Mouse (Mus musculus) CH12.LX (cell line): ENCODE data around the gene Cybrd1.

Experiments used
- BHLHE40 ChIP-seq: IDR thresholded peaks from 2 replicates; pipeline ENCODE4 v1.6.1; 2011; ENCODE audit warnings: mild to moderate bottlenecking, low read depth, low read length, improper control_type of control experiment
- CTCF ChIP-seq, 2 experiments: IDR thresholded peaks in 1 of 2; conservative IDR thresholded peaks in 1 of 2; 2 replicates each; pipeline ENCODE4 v1.5.1; 2011 to 2012; ENCODE audit warnings: low read depth in 2 of 2, low read length in 2 of 2, improper control_type of control experiment in 1 of 2, inconsistent platforms in 1 of 2, mild to moderate bottlenecking in 1 of 2, moderate library complexity in 1 of 2
- ELF1 ChIP-seq: IDR thresholded peaks from 2 replicates; pipeline ENCODE4 v1.6.1; 2014; ENCODE audit warnings: low read depth, mild to moderate bottlenecking, inconsistent platforms, low read length, improper control_type of control experiment
- EP300 ChIP-seq: IDR thresholded peaks from 2 replicates; pipeline ENCODE4 v1.6.1; 2011; ENCODE audit warnings: low read length, improper control_type of control experiment
- HCFC1 ChIP-seq: IDR thresholded peaks from 2 replicates; pipeline ENCODE4 v1.6.1; 2012; ENCODE audit warnings: low read depth, mild to moderate bottlenecking, inconsistent platforms, low read length, improper control_type of control experiment
- POLR2A ChIP-seq: IDR thresholded peaks from 2 replicates; pipeline ENCODE4 v1.6.1; 2011; ENCODE audit warnings: low read depth, mild to moderate bottlenecking, improper control_type of control experiment, low read length
- SMC3 ChIP-seq: IDR thresholded peaks from 2 replicates; pipeline ENCODE4 v1.6.1; 2011; ENCODE audit warnings: low read depth, low read length, improper control_type of control experiment
- TBP ChIP-seq: conservative IDR thresholded peaks from 2 replicates; pipeline ENCODE4 v1.6.1; 2011; ENCODE audit warnings: low read depth, low read length, improper control_type of control experiment
- ZC3H11A ChIP-seq: IDR thresholded peaks from 2 replicates; pipeline ENCODE4 v1.6.1; 2012; ENCODE audit warnings: low read depth, mild to moderate bottlenecking, inconsistent platforms, low read length, improper control_type of control experiment

- TF ChIP-seq CTCF (conservative IDR thresholded peaks at IDR 0.05 in 1 of 2, IDR thresholded peaks at IDR 0.05 in 1 of 2; ENCODE audit: low read depth in 2 of 2, low read length in 2 of 2) = no peak
- TF ChIP-seq ZC3H11A = no peak
- TF ChIP-seq HCFC1 = no peak
- no peak for TF ChIP-seq EP300
- no peak for TF ChIP-seq TBP
- no peak for TF ChIP-seq SMC3
- TF ChIP-seq POLR2A = no peak
- no peak for TF ChIP-seq BHLHE40
- no peak for TF ChIP-seq ELF1
Measured at GRCm38 (mm10) chr2:71192195-71192807, 74.6 kb downstream of the Cybrd1 start.
